Mouse (Mus musculus) 3T3-L1 (cell line): ENCODE measurements around the gene Prkcsh.

ENCODE experiments used
- DNase-seq: peaks from one replicate; pipeline ENCODE4 v3.0.0-alpha.2; 2015; ENCODE audit warnings: low read depth, low spot score

Gene Prkcsh

GRCm38 (mm10) chr9:22002194-22003162, at the start of gene Prkcsh, which contains the start of gene Ccdc151:
Prkcsh (plus strand) TSS chr9:22002806.
Ccdc151 (minus strand) TSS chr9:22002634.
- DNase-seq = peak; percentile 100

- DNase-seq = no peak
Measured at GRCm38 (mm10) chr9:21953600-21953999, 49.0 kb upstream of the Prkcsh start.

- no peak for DNase-seq
Measured at GRCm38 (mm10) chr9:21954635-21955034, 48.0 kb upstream of the Prkcsh start.

GRCm38 (mm10) chr9:21955225-21955569, 47.4 kb upstream of the Prkcsh start:
- no peak for DNase-seq

- DNase-seq = peak; percentile 98
Measured at GRCm38 (mm10) chr9:21955570-21956281, 46.9 kb upstream of the Prkcsh start, which contains the start of gene Swsap1. Swsap1 (plus strand) TSS chr9:21955755.

- no peak for DNase-seq
Measured at GRCm38 (mm10) chr9:21958372-21958771, 44.2 kb upstream of the Prkcsh start.

GRCm38 (mm10) chr9:21959244-21959643, 43.4 kb upstream of the Prkcsh start:
- DNase-seq = no peak

GRCm38 (mm10) chr9:21960135-21960534, 42.5 kb upstream of the Prkcsh start:
- DNase-seq = no peak

GRCm38 (mm10) chr9:21960558-21961208, 41.9 kb upstream of the Prkcsh start:
- DNase-seq = no peak

- no peak for DNase-seq
Measured at GRCm38 (mm10) chr9:21961366-21961980, 41.1 kb upstream of the Prkcsh start.

GRCm38 (mm10) chr9:21962010-21962409, 40.6 kb upstream of the Prkcsh start:
- no peak for DNase-seq

GRCm38 (mm10) chr9:21962416-21963059, 40.1 kb upstream of the Prkcsh start:
- peak; percentile 55 for DNase-seq

- no peak for DNase-seq
Measured at GRCm38 (mm10) chr9:21963417-21963816, 39.2 kb upstream of the Prkcsh start, which contains the start of gene Epor. Epor (minus strand) TSS chr9:21963506.

- DNase-seq = no peak
Measured at GRCm38 (mm10) chr9:21968883-21969282, 33.7 kb upstream of the Prkcsh start.

GRCm38 (mm10) chr9:21969304-21969703, 33.3 kb upstream of the Prkcsh start:
- DNase-seq = no peak

- no peak for DNase-seq
Measured at GRCm38 (mm10) chr9:21976626-21977175, 25.9 kb upstream of the Prkcsh start.

GRCm38 (mm10) chr9:21977331-21977730, 25.3 kb upstream of the Prkcsh start:
- DNase-seq = no peak

- peak; percentile 51 for DNase-seq
Measured at GRCm38 (mm10) chr9:21977972-21978371, 24.6 kb upstream of the Prkcsh start.

- no peak for DNase-seq
Measured at GRCm38 (mm10) chr9:21978398-21979128, 24.0 kb upstream of the Prkcsh start.

- DNase-seq = no peak
Measured at GRCm38 (mm10) chr9:21983911-21984310, 18.7 kb upstream of the Prkcsh start.
